Mouse (Mus musculus) embryonic facial prominence, embryonic 14.5 days (tissue): ENCODE measurements around the gene Nfya. TPM values are rescaled to one million over a fixed set of nuclear protein-coding genes. Genes with fewer than 3 reads are reported as not detected.
"Not testable (repeated sequence)": the region's sequence is repeated elsewhere in the genome, so short reads cannot be mapped to it uniquely, and the experiment has no call there.

Experiments used
- ATAC-seq: fragments of 200-750 bp; cut with Nextera tagmentation; 2 replicates; pipeline ENCODE4 v1.8.0; 2017; ENCODE audit warnings: low read depth, moderate number of reproducible peaks, moderate TSS enrichment
- DNase-seq: peaks from one replicate; pipeline ENCODE4 v3.0.0-alpha.2; 2015; ENCODE audit warnings: low spot score
- H3K27ac ChIP-seq: fragments of 300-500 bp; sonication (generic); replicated peaks from 2 replicates; pipeline ENCODE4 v1.5.1; 2014; ENCODE audit warnings: low read depth, mild to moderate bottlenecking, low read length, moderate library complexity
- H3K27me3 ChIP-seq: fragments of 300-500 bp; sonication (generic); replicated peaks from 2 replicates; pipeline ENCODE4 v1.6.1; 2014; ENCODE audit warnings: low read length; ENCODE audit not compliant: control insufficient read depth, insufficient read depth
- H3K36me3 ChIP-seq: fragments of 300-500 bp; sonication (generic); 2 replicates; pipeline ENCODE4 v1.6.1; 2014; ENCODE audit warnings: low read length, mixed read lengths; ENCODE audit not compliant: control insufficient read depth, insufficient read depth
- H3K4me1 ChIP-seq: fragments of 300-500 bp; sonication (generic); 2 replicates; pipeline ENCODE4 v1.6.1; 2014; ENCODE audit warnings: antibody characterized with exemption, low read length; ENCODE audit not compliant: control insufficient read depth, insufficient read depth
- H3K4me2 ChIP-seq: fragments of 300-500 bp; sonication (generic); 2 replicates; pipeline ENCODE4 v1.6.1; 2014; ENCODE audit warnings: low read depth, mild to moderate bottlenecking, low read length, moderate library complexity, mixed read lengths
- H3K4me3 ChIP-seq: fragments of 300-500 bp; sonication (generic); 2 replicates; pipeline ENCODE4 v1.5.1; 2014; ENCODE audit warnings: low read depth, mild to moderate bottlenecking, low read length
- H3K9ac ChIP-seq: fragments of 300-500 bp; sonication (generic); 2 replicates; pipeline ENCODE4 v1.6.1; 2014; ENCODE audit warnings: low read depth, mild to moderate bottlenecking, low read length, moderate library complexity, mixed read lengths
- H3K9me3 ChIP-seq: fragments of 300-500 bp; sonication (generic); 2 replicates; pipeline ENCODE4 v1.6.1; 2016; ENCODE audit warnings: low read length; ENCODE audit not compliant: control insufficient read depth
- WGBS: fragments of 180-500 bp; shearing (Covaris S2); extraction: QIAGEN DNeasy Blood & Tissue Kit; methylation state at CpG from one replicate; pipeline ENCODE4 v1.1.7; 2014; 5-methylcytosine and 5-hydroxymethylcytosine counted together
- polyA plus RNA-seq: library from polyadenylated mRNA; unstranded; fragments of >200 nt; fragmentation: Nextera tagmentation; extraction: Ambion mirVana; gene quantifications from 2 replicates; pipeline ENCODE4 v1.2.1, GENCODE M21; 2014

Gene Nfya
- polyA plus RNA-seq, 1 experiment from 2014 or later = 16.2 TPM

- not testable (repeated sequence) for DNase-seq, H3K4me2 ChIP-seq, H3K27me3 ChIP-seq, H3K4me1 ChIP-seq, H3K27ac ChIP-seq, H3K36me3 ChIP-seq, H3K9ac ChIP-seq, ATAC-seq, H3K4me3 ChIP-seq, H3K9me3 ChIP-seq
- WGBS = 72% methylated on average over 7 of the region's 7 CpGs
These were observed 56.7 kb downstream of the Nfya start for GRCm38 (mm10) chr17:48352976-48353375.

- WGBS = 82% methylated on average over 5 of the region's 5 CpGs
These were observed 59.0 kb downstream of the Nfya start for GRCm38 (mm10) chr17:48350681-48351193.

GRCm38 (mm10) chr17:48347287-48347686, 62.4 kb downstream of the Nfya start:
- no peak overlapping the region for H3K4me2 ChIP-seq
- no peaks in the 10 kb centered on the region for H3K36me3 ChIP-seq
- no peak overlapping the region for H3K27ac ChIP-seq
- DNase-seq (no peak), ATAC-seq (no peak)
- H3K4me3 ChIP-seq = no peak overlapping the region
- WGBS = 78% methylated on average over 2 of the region's 2 CpGs
- H3K4me1 ChIP-seq = no peaks in the 10 kb centered on the region
- no peaks in the 10 kb centered on the region for H3K27me3 ChIP-seq
- H3K9ac ChIP-seq = no peak overlapping the region
- no peaks in the 10 kb centered on the region for H3K9me3 ChIP-seq

More at GRCm38 (mm10) chr17:48350681-48351193, 59.0 kb downstream of the Nfya start:
- H3K4me3 ChIP-seq = no peak overlapping the region
- no peak overlapping the region for H3K27ac ChIP-seq
- H3K9me3 ChIP-seq = no peaks in the 10 kb centered on the region
- H3K9ac ChIP-seq = no peak overlapping the region
- no peak for DNase-seq
- ATAC-seq = no peak
- H3K27me3 ChIP-seq = no peaks in the 10 kb centered on the region
- H3K36me3 ChIP-seq = no peaks in the 10 kb centered on the region
- H3K4me2 ChIP-seq = no peak overlapping the region
- no peaks in the 10 kb centered on the region for H3K4me1 ChIP-seq

GRCm38 (mm10) chr17:48346834-48347233, 62.9 kb downstream of the Nfya start:
- H3K4me1 ChIP-seq = no peaks in the 10 kb centered on the region

GRCm38 (mm10) chr17:48346231-48346630, 63.5 kb downstream of the Nfya start, which contains the start of gene Trem2:
Gene Trem2, plus strand, starts transcription at chr17:48346401.
- H3K4me2 ChIP-seq = no peak within 1 kb of the TSS
- no peaks in the 10 kb centered on the region for H3K4me1 ChIP-seq
- no peak for ATAC-seq
- no peak within 1 kb of the TSS for H3K27ac ChIP-seq
- H3K4me3 ChIP-seq = no peak within 1 kb of the TSS
- H3K27me3 ChIP-seq = no peaks in the 10 kb centered on the region
- 64% methylated on average over 5 of the region's 5 CpGs for WGBS
- H3K9me3 ChIP-seq = no peaks in the 10 kb centered on the region
- H3K36me3 ChIP-seq = no peaks in the 10 kb centered on the region
- DNase-seq = no peak
- no peak within 1 kb of the TSS for H3K9ac ChIP-seq

More at GRCm38 (mm10) chr17:48346834-48347233, 62.9 kb downstream of the Nfya start:
- H3K27ac ChIP-seq = no peak overlapping the region
- no peaks in the 10 kb centered on the region for H3K9me3 ChIP-seq
- no peak overlapping the region for H3K4me2 ChIP-seq
- no peaks in the 10 kb centered on the region for H3K36me3 ChIP-seq
- H3K4me3 ChIP-seq = no peak overlapping the region
- H3K27me3 ChIP-seq = no peaks in the 10 kb centered on the region
- DNase-seq = no peak
- 67% methylated on average over 4 of the region's 4 CpGs for WGBS
- no peak for ATAC-seq
- H3K9ac ChIP-seq = no peak overlapping the region

GRCm38 (mm10) chr17:48345824-48346223, 63.9 kb downstream of the Nfya start:
- Histone ChIP-seq H3K36me3 (no peaks in the 10 kb centered on the region), H3K27ac (no peak overlapping the region), H3K9me3 (no peaks in the 10 kb centered on the region), H3K27me3 (no peaks in the 10 kb centered on the region), H3K4me2 (no peak overlapping the region), H3K4me1 (no peaks in the 10 kb centered on the region), H3K4me3 (no peak overlapping the region), H3K9ac (no peak overlapping the region)
- WGBS = 76% methylated on average over 4 of the region's 4 CpGs
- ATAC-seq = no peak
- no peak for DNase-seq

GRCm38 (mm10) chr17:48343065-48343464, 66.6 kb downstream of the Nfya start:
- H3K9me3 ChIP-seq = no peaks in the 10 kb centered on the region

GRCm38 (mm10) chr17:48341947-48342346, 67.8 kb downstream of the Nfya start:
- Histone ChIP-seq H3K4me3 (no peak overlapping the region), H3K36me3 (no peaks in the 10 kb centered on the region), H3K9me3 (no peaks in the 10 kb centered on the region), H3K4me2 (no peak overlapping the region), H3K9ac (no peak overlapping the region), H3K27ac (no peak overlapping the region), H3K4me1 (no peaks in the 10 kb centered on the region), H3K27me3 (no peaks in the 10 kb centered on the region)
- ATAC-seq = no peak
- DNase-seq = no peak
- 71% methylated on average over 3 of the region's 3 CpGs for WGBS

More at GRCm38 (mm10) chr17:48343065-48343464, 66.6 kb downstream of the Nfya start:
- H3K4me2 ChIP-seq = no peak overlapping the region
- no peak overlapping the region for H3K4me3 ChIP-seq
- H3K4me1 ChIP-seq = no peaks in the 10 kb centered on the region
- ATAC-seq (no peak), DNase-seq (no peak)
- no peak overlapping the region for H3K27ac ChIP-seq
- 88% methylated on average over 2 of the region's 2 CpGs for WGBS
- no peaks in the 10 kb centered on the region for H3K27me3 ChIP-seq
- H3K36me3 ChIP-seq = no peaks in the 10 kb centered on the region
- H3K9ac ChIP-seq = no peak overlapping the region

- 97% methylated on average over 1 of the region's 1 CpGs for WGBS
- no peak for DNase-seq
- no peaks in the 10 kb centered on the region for H3K36me3 ChIP-seq
- H3K4me2 ChIP-seq = no peak overlapping the region
- no peaks in the 10 kb centered on the region for H3K4me1 ChIP-seq
- H3K9ac ChIP-seq = no peak overlapping the region
- H3K9me3 ChIP-seq = no peaks in the 10 kb centered on the region
- H3K27ac ChIP-seq = no peak overlapping the region
- no peak for ATAC-seq
- H3K4me3 ChIP-seq = no peak overlapping the region
- no peaks in the 10 kb centered on the region for H3K27me3 ChIP-seq
These were observed 69.4 kb downstream of the Nfya start for GRCm38 (mm10) chr17:48340267-48340666.
